Mouse (Mus musculus): ENCODE measurements around the gene Entpd8. TPM values are rescaled to one million over a fixed set of nuclear protein-coding genes. Genes with fewer than 3 reads are reported as not detected.

Gene Entpd8
- 0.73 TPM for polyA plus RNA-seq (2017; shearing (Covaris generic))

DNA sequence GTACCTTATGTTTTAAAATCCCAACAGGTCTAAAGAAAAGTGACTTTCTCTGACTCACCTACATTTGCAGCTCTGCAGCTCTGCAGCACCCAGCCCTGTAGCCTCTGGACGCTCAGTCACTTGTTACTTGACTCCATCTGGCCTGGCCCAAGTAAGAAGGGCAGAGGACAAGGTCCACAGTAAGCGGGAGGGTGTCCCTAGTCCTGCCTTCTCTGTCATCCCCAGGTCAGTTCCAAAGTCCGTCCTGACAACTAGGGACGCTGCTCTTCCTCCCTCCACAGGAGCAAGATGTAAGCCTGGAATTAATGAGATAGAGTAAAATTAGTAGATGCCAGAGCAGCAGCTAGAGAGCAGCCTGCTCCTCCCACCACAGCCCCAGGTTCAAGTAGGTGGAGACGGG lies at the start of gene Entpd8:
Gene Entpd8 (plus strand): TSS at position 229 of the 400 bp plus-strand sequence.

DNA sequence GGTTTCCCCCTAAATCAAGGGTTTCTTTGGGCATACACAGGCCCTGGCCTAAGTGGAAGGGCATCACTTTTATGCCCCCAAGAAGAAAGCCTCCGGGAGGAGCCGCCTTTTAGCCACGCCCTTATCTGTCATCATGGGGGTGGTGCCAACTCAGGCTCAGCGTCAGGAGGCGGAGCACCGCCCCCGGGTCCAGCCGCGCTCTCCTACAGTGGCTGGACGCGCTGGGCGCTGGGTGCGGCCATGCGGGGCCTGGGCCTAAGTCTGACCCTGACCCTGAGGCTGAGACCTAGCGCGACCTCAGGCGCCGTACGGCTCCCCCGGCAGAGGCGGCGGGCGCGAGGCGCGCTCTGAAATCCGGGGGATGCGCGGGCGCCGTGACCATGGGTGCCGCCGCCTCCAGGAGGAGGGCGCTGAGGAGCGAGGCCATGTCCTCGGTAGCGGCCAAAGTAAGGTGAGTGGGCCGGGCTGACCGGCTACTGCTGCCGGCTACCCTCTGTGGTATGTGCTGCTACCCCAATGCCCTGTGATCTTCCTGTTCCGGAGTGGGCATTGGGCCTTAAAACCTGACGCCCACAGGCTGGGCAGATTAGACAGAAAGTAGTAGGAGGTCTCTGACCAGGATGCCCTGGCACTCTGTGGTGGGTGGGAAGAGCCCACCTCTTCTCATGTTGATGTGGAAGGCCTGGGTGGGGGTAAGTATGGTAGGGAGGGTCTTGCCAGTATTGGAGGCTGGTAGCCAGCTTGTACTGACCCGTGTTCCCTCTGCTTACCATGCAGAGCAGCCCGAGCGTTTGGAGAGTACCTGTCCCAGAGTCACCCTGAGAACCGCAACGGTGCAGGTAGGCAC lies 25.7 kb upstream of the Entpd8 start, which contains the start of gene Nsmf:
Gene Nsmf (plus strand): TSS at position 135 of the 847 bp plus-strand sequence.

DNA sequence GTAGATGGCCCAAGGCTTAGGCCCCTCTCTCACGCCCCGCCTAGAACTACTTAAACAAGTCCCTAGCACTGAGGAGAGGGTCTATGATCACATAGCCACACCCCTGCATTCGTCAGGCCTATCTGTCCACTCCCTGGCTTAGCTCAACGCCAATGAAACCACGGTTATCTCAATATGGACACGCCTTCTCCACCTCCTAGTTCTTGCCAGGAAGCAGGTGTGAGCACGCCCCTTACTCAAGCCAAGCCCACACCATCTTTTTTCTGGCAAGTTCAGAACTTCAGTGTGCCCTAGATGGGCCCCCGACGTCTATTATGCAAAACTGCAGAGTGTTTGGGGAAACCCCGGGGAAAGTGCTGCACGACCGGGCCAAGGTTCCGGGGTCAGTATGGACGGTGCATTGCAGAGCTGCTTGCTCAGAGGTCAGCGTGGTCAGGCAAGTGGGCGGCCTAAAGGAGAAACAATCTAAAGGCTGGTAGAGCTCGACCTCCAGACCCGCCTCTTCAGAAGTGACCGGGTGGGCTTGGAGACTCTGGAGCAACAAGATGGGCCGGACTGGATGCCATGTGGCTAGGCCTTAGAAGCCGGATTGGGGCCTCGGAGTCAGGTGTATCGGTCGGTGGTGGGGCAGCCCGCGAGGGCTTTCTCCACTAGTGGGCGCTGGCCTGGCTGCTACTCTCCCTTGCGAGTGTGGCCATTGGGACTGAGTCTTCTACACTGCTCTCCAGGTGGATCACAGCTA lies 15.2 kb downstream of the Entpd8 start, which contains the start of gene Noxa1:
Gene Noxa1 (minus strand): TSS at position 41 of the 742 bp plus-strand sequence.

Other genes starting within 250 kb of the Entpd8 start
- 68.7 TPM for gene Ehmt1, start 160.7 kb upstream of the Entpd8 start, polyA plus RNA-seq (2017; shearing (Covaris generic))
- gene Arrdc1, start 145.1 kb upstream of the Entpd8 start, polyA plus RNA-seq (2017; shearing (Covaris generic)): 310 TPM
- gene Zmynd19, start 130.5 kb upstream of the Entpd8 start, polyA plus RNA-seq (2017; shearing (Covaris generic)): 0.67 TPM
- 37.6 TPM for gene Dph7, start 117.9 kb upstream of the Entpd8 start, polyA plus RNA-seq (2017; shearing (Covaris generic))
- gene Mrpl41, start 105.2 kb upstream of the Entpd8 start, polyA plus RNA-seq (2017; shearing (Covaris generic)): 100 TPM
- gene Pnpla7, start 104.3 kb upstream of the Entpd8 start, polyA plus RNA-seq (2017; shearing (Covaris generic)): 109 TPM
- gene Nsmf, start 25.9 kb upstream of the Entpd8 start, polyA plus RNA-seq (2017; shearing (Covaris generic)): 45.0 TPM
- gene Noxa1, start 14.8 kb downstream of the Entpd8 start, polyA plus RNA-seq (2017; shearing (Covaris generic)): 18.1 TPM
- 0.72 TPM for gene Nrarp, start 100.5 kb downstream of the Entpd8 start, polyA plus RNA-seq (2017; shearing (Covaris generic))
- 176 TPM for gene Tor4a, start 116.6 kb downstream of the Entpd8 start, polyA plus RNA-seq (2017; shearing (Covaris generic))
- 202 TPM for gene Nelfb, start 131.2 kb downstream of the Entpd8 start, polyA plus RNA-seq (2017; shearing (Covaris generic))
- not detected for gene Stpg3, start 134.3 kb downstream of the Entpd8 start, polyA plus RNA-seq (2017; shearing (Covaris generic))
- 1.7 TPM for gene Fam166a, start 138.4 kb downstream of the Entpd8 start, polyA plus RNA-seq (2017; shearing (Covaris generic))
- 214 TPM for gene Tubb4b, start 144.4 kb downstream of the Entpd8 start, polyA plus RNA-seq (2017; shearing (Covaris generic))
- not detected for gene Slc34a3, start 154.1 kb downstream of the Entpd8 start, polyA plus RNA-seq (2017; shearing (Covaris generic))
- not detected for gene Rnf224, start 156.5 kb downstream of the Entpd8 start, polyA plus RNA-seq (2017; shearing (Covaris generic))
- gene Rnf208, start 162.0 kb downstream of the Entpd8 start, polyA plus RNA-seq (2017; shearing (Covaris generic)): not detected
- not detected for gene Cysrt1, start 162.1 kb downstream of the Entpd8 start, polyA plus RNA-seq (2017; shearing (Covaris generic))
- gene AL732309.1, start 166.6 kb downstream of the Entpd8 start, polyA plus RNA-seq (2017; shearing (Covaris generic)): 8.7 TPM
- 17.5 TPM for gene Tmem203, start 175.1 kb downstream of the Entpd8 start, polyA plus RNA-seq (2017; shearing (Covaris generic))
- gene Tprn, start 182.3 kb downstream of the Entpd8 start, polyA plus RNA-seq (2017; shearing (Covaris generic)): 5.5 TPM
- gene Ssna1, start 192.1 kb downstream of the Entpd8 start, polyA plus RNA-seq (2017; shearing (Covaris generic)): 131 TPM
- gene Anapc2, start 192.2 kb downstream of the Entpd8 start, polyA plus RNA-seq (2017; shearing (Covaris generic)): 120 TPM
- gene Tmem210, start 207.8 kb downstream of the Entpd8 start, polyA plus RNA-seq (2017; shearing (Covaris generic)): not detected
- not detected for gene Lrrc26, start 209.6 kb downstream of the Entpd8 start, polyA plus RNA-seq (2017; shearing (Covaris generic))
- 0.10 TPM for gene Grin1, start 238.9 kb downstream of the Entpd8 start, polyA plus RNA-seq (2017; shearing (Covaris generic))